Mouse (Mus musculus) liver, adult 2 months (tissue): Measurements from ENCODE around the gene Zdhhc12. TPM values are rescaled to one million over a fixed set of nuclear protein-coding genes. Genes with fewer than 3 reads are reported as not detected.
"Not testable (repeated sequence)": the region's sequence is repeated elsewhere in the genome, so short reads cannot be mapped to it uniquely, and the experiment has no call there.

ENCODE experiments used
- DNase-seq: peaks from one replicate; pipeline ENCODE4 v3.0.0-alpha.2; 2011; ENCODE audit warnings: low read depth, low spot score; ENCODE audit errors: extremely low read depth
- H3K27ac ChIP-seq: fragments of 200-500 bp; replicated peaks from 2 replicates; pipeline ENCODE4 v1.5.1; 2012; ENCODE audit warnings: low read depth, mild to moderate bottlenecking, control low read depth, inconsistent platforms, low read length; ENCODE audit not compliant: insufficient read depth
- H3K27me3 ChIP-seq: fragments of 200-500 bp; 2 replicates; pipeline ENCODE4 v1.6.1; 2012; ENCODE audit warnings: mild to moderate bottlenecking, moderate library complexity, low read length, inconsistent platforms; ENCODE audit not compliant: control insufficient read depth, insufficient read depth
- H3K36me3 ChIP-seq: fragments of 200-500 bp; 2 replicates; pipeline ENCODE4 v1.6.1; 2012; ENCODE audit warnings: low read length, inconsistent platforms; ENCODE audit not compliant: control insufficient read depth, insufficient read depth
- H3K4me1 ChIP-seq: fragments of 200-500 bp; 2 replicates; pipeline ENCODE4 v1.6.1; 2011; ENCODE audit warnings: low read length; ENCODE audit not compliant: control insufficient read depth, insufficient read depth
- H3K4me3 ChIP-seq: fragments of 200-500 bp; 2 replicates; pipeline ENCODE4 v1.5.1; 2011; ENCODE audit warnings: low read depth, mild to moderate bottlenecking, control low read depth, low read length, moderate library complexity; ENCODE audit not compliant: insufficient read depth
- H3K79me2 ChIP-seq: fragments of 200-500 bp; 2 replicates; pipeline ENCODE4 v1.6.1; 2012; ENCODE audit warnings: inconsistent platforms, mild to moderate bottlenecking, low read length, moderate library complexity; ENCODE audit not compliant: control insufficient read depth, insufficient read depth
- H3K9ac ChIP-seq: fragments of 200-500 bp; 2 replicates; pipeline ENCODE4 v1.6.1; 2012; ENCODE audit warnings: low read depth, mild to moderate bottlenecking, control low read depth, inconsistent platforms, low read length
- CTCF ChIP-seq: fragments of 200-500 bp; IDR thresholded peaks from 2 replicates; pipeline ENCODE4 v1.5.1; 2011; ENCODE audit warnings: low read depth, low read length, control low read depth
- POLR2A ChIP-seq: fragments of 200-500 bp; IDR thresholded peaks from 2 replicates; pipeline ENCODE4 v1.6.1; 2011; ENCODE audit warnings: low read length, control low read depth; ENCODE audit not compliant: insufficient read depth; ENCODE audit errors: extremely low read depth
- WGBS: fragments of 180-500 bp; shearing (Covaris S2); methylation state at CpG from one replicate; pipeline ENCODE4 v1.1.7; 2018; 5-methylcytosine and 5-hydroxymethylcytosine counted together
- polyA plus RNA-seq: library from polyadenylated mRNA; depleted of rRNA; stranded (reverse); fragments of >200 nt; gene quantifications from 2 replicates; pipeline ENCODE4 v1.2.3, GENCODE M21; 2012; rRNA removed
- total RNA-seq: library from RNA; depleted of rRNA; stranded (reverse); fragments of >200 nt; gene quantifications from 2 replicates; pipeline ENCODE4 v1.2.3, GENCODE M21; 2014; rRNA removed

Gene Zdhhc12
- total RNA-seq: 16.8 and 26.1 TPM in 2 replicates
- polyA plus RNA-seq: 48.9 and 53.4 TPM in 2 replicates

- H3K4me1 ChIP-seq: no peaks in the 10 kb centered on the region
- peak within 1 kb of the TSS; percentile 86 for H3K9ac ChIP-seq
- H3K27ac ChIP-seq: peak within 1 kb of the TSS; percentile 59
- H3K36me3 ChIP-seq: no peaks in the 10 kb centered on the region
- WGBS: under 1% methylated on average over 51 of the region's 51 CpGs
- H3K79me2 ChIP-seq: no peaks in the 10 kb centered on the region
- TF ChIP-seq POLR2A: 0 out of 2 replicates have a peak, but pooled peaks have one; percentile 13
- no peak for TF ChIP-seq CTCF
- H3K4me3 ChIP-seq: peak within 1 kb of the TSS; percentile 88
- no peaks in the 10 kb centered on the region for H3K27me3 ChIP-seq
- DNase-seq: peak; percentile 93
Observed at GRCm38 (mm10) chr2:30093471-30094207, at the start of gene Zdhhc12. Gene Zdhhc12, minus strand, starts transcription at chr2:30093648.

GRCm38 (mm10) chr2:30140021-30140420 lies 46.6 kb upstream of the Zdhhc12 start:
- not testable (repeated sequence) for DNase-seq, H3K4me3 ChIP-seq, H3K27ac ChIP-seq, H3K27me3 ChIP-seq, H3K9ac ChIP-seq
- WGBS: 72% methylated on average over 4 of the region's 4 CpGs
- Histone ChIP-seq H3K79me2 (peaks cover 10% of the 10 kb centered on the region), H3K36me3 (peaks cover 35% of the 10 kb centered on the region), H3K4me1 (peaks cover 18% of the 10 kb centered on the region)

GRCm38 (mm10) chr2:30136458-30136857 lies 43.0 kb upstream of the Zdhhc12 start:
- WGBS: 90% methylated on average over 10 of the region's 10 CpGs

GRCm38 (mm10) chr2:30134928-30135620 lies 41.6 kb upstream of the Zdhhc12 start:
- whole genome bisulfite sequencing: 38% methylated on average over 10 of the region's 10 CpGs
- peaks cover 13% of the 10 kb centered on the region for H3K79me2 ChIP-seq
- DNase-seq: peak; percentile 61
- H3K4me1 ChIP-seq: peaks cover 8% of the 10 kb centered on the region; the same call in 1 of the 2 replicates
- H3K4me3 ChIP-seq: peak overlapping the region; percentile 92
- peak overlapping the region; percentile 92 for H3K9ac ChIP-seq
- peak overlapping the region; percentile 77 for H3K27ac ChIP-seq
- peaks cover 17% of the 10 kb centered on the region for H3K36me3 ChIP-seq
- TF ChIP-seq POLR2A: no peak
- TF ChIP-seq CTCF: no peak
- H3K27me3 ChIP-seq: no peaks in the 10 kb centered on the region

More at GRCm38 (mm10) chr2:30136458-30136857, 43.0 kb upstream of the Zdhhc12 start:
- H3K9ac ChIP-seq: no peak overlapping the region
- TF ChIP-seq CTCF: no peak
- TF ChIP-seq POLR2A: no peak
- no peak overlapping the region for H3K4me3 ChIP-seq
- H3K79me2 ChIP-seq: peaks cover 13% of the 10 kb centered on the region
- DNase-seq: no peak
- H3K4me1 ChIP-seq: peaks cover 5% of the 10 kb centered on the region; the same call in 1 of the 2 replicates
- H3K27ac ChIP-seq: no peak overlapping the region
- H3K27me3 ChIP-seq: no peaks in the 10 kb centered on the region
- peaks cover 28% of the 10 kb centered on the region for H3K36me3 ChIP-seq

GRCm38 (mm10) chr2:30134378-30134711 lies 40.9 kb upstream of the Zdhhc12 start:
- H3K27ac ChIP-seq: peak overlapping the region; percentile 77
- H3K4me3 ChIP-seq: peak overlapping the region; percentile 92
- peaks cover 13% of the 10 kb centered on the region for H3K79me2 ChIP-seq
- peak; percentile 66 for DNase-seq
- peaks cover 17% of the 10 kb centered on the region for H3K36me3 ChIP-seq
- no peaks in the 10 kb centered on the region for H3K27me3 ChIP-seq
- TF ChIP-seq POLR2A (no peak), CTCF (no peak)
- H3K4me1 ChIP-seq: peaks cover 11% of the 10 kb centered on the region; the same call in 1 of the 2 replicates
- WGBS: 3% methylated on average over 6 of the region's 6 CpGs
- peak overlapping the region; percentile 92 for H3K9ac ChIP-seq
